Mouse (Mus musculus) kidney, embryonic 14.5 days (tissue): ENCODE measurements around the gene Kcnh1. TPM values are rescaled to one million over a fixed set of nuclear protein-coding genes. Genes with fewer than 3 reads are reported as not detected.

Experiments
- ATAC-seq: fragments of 200-750 bp; cut with Nextera tagmentation; 2 replicates; pipeline ENCODE4 v1.8.0; 2017; ENCODE audit warnings: moderate number of reproducible peaks, mild to moderate bottlenecking, moderate TSS enrichment, moderate library complexity; ENCODE audit not compliant: low FRiP score, low TSS enrichment
- H3K27ac ChIP-seq: fragments of 300-500 bp; sonication (generic); 2 replicates; pipeline ENCODE4 v1.5.1; 2014; ENCODE audit warnings: low read depth, mild to moderate bottlenecking, low read length, moderate library complexity, mixed read lengths
- H3K27me3 ChIP-seq: fragments of 300-500 bp; sonication (generic); 2 replicates; pipeline ENCODE4 v1.6.1; 2014; ENCODE audit warnings: mild to moderate bottlenecking, low read length; ENCODE audit not compliant: control insufficient read depth, insufficient read depth
- H3K36me3 ChIP-seq: fragments of 300-500 bp; sonication (generic); 2 replicates; pipeline ENCODE4 v1.6.1; 2014; ENCODE audit warnings: low read length, mixed read lengths; ENCODE audit not compliant: control insufficient read depth, insufficient read depth
- H3K4me1 ChIP-seq: fragments of 300-500 bp; sonication (generic); 2 replicates; pipeline ENCODE4 v1.6.1; 2014; ENCODE audit warnings: low read length, mixed read lengths; ENCODE audit not compliant: control insufficient read depth, insufficient read depth
- H3K4me2 ChIP-seq: fragments of 300-500 bp; sonication (generic); replicated peaks from 2 replicates; pipeline ENCODE4 v1.6.1; 2014; ENCODE audit warnings: low read depth, mild to moderate bottlenecking, low read length
- H3K4me3 ChIP-seq: fragments of 300-500 bp; sonication (generic); 2 replicates; pipeline ENCODE4 v1.5.1; 2014; ENCODE audit warnings: mild to moderate bottlenecking, low read length
- H3K9ac ChIP-seq: fragments of 300-500 bp; sonication (generic); 2 replicates; pipeline ENCODE4 v1.6.1; 2014; ENCODE audit warnings: low read depth, mild to moderate bottlenecking, low read length, moderate library complexity
- H3K9me3 ChIP-seq: fragments of 300-500 bp; sonication (generic); 2 replicates; pipeline ENCODE4 v1.6.1; 2016; ENCODE audit warnings: low read length; ENCODE audit not compliant: control insufficient read depth
- WGBS: fragments of 180-500 bp; shearing (Covaris S2); extraction: QIAGEN DNeasy Blood & Tissue Kit; methylation state at CpG from one replicate; pipeline ENCODE4 v1.1.7; 2014; 5-methylcytosine and 5-hydroxymethylcytosine counted together
- polyA plus RNA-seq: library from polyadenylated mRNA; unstranded; fragments of >200 nt; fragmentation: Nextera tagmentation; extraction: Ambion mirVana; gene quantifications from 2 replicates; pipeline ENCODE4 v1.2.1, GENCODE M21; 2014

Gene Kcnh1
- polyA plus RNA-seq, 1 experiment from 2014 or later, result 0.70 TPM

DNA sequence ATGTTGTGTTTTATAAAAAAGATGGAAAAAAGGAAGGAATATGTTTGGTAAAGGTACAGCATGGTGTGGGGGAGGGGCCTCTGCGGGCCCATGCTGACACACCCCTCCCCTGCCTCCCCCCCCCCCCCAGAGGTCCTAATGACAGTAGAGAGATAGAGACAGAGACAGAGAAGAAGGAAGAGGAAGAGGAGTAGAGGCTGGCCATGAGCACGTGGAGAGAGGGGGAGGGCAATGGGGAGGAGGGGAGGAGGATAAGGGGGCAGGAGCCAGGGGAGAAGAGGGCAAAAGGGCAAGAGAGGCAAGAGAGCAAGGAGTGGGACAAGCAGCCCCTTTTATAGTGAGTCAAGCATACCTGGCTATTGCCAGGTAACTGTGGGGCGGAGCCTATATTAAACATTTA lies 123.5 kb downstream of the Kcnh1 start:
- Histone ChIP-seq H3K9ac (no peak overlapping the region), H3K9me3 (no peaks in the 10 kb centered on the region), H3K27me3 (no peaks in the 10 kb centered on the region), H3K27ac (no peak overlapping the region), H3K4me2 (no peak overlapping the region), H3K4me3 (no peak overlapping the region), H3K36me3 (no peaks in the 10 kb centered on the region), H3K4me1 (0 out of 2 replicates have a peak, but pooled peaks cover 3% of the 10 kb centered on the region)
- 48% methylated on average over 3 of the region's 3 CpGs for WGBS
- ATAC-seq, result no peak

DNA sequence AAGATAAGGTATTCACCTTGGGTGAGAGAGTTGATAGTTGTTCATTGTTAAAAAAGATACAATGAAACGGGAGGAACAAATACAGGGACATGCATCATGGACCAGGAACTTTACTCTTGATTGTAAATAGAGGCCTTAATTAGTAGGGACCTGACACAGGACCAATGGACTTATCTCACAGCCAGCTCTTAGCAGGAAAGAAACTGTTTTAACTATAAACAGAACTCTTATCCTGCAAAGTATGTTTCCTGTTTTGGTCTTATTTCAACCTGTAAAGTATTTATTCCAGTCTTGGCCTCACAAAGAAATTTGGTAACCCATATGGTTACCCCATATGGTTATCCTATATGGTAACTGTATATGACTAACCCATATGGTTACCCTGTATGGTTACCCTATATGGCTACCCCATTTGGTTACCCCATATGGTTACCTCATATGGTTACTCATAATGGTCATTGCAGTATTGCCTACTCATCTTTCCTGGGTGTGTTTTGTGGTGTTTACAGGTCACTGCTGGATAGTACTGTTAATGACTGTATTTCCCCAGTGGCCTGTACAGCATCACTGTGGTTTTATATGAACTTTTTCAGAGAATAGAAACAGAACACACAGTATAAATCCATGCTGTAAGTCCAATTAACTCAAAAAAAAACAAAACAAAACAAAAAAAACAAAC lies 125.0 kb downstream of the Kcnh1 start:
- 70% methylated on average over 1 of the region's 1 CpGs for WGBS
- H3K4me2 ChIP-seq, result no peak overlapping the region
- H3K9ac ChIP-seq, result no peak overlapping the region
- H3K9me3 ChIP-seq, result no peaks in the 10 kb centered on the region
- no peaks in the 10 kb centered on the region for H3K27me3 ChIP-seq
- H3K36me3 ChIP-seq, result no peaks in the 10 kb centered on the region
- no peak overlapping the region for H3K4me3 ChIP-seq
- H3K27ac ChIP-seq, result no peak overlapping the region
- 0 out of 2 replicates have a peak, but pooled peaks cover 3% of the 10 kb centered on the region for H3K4me1 ChIP-seq
- ATAC-seq, result no peak

DNA sequence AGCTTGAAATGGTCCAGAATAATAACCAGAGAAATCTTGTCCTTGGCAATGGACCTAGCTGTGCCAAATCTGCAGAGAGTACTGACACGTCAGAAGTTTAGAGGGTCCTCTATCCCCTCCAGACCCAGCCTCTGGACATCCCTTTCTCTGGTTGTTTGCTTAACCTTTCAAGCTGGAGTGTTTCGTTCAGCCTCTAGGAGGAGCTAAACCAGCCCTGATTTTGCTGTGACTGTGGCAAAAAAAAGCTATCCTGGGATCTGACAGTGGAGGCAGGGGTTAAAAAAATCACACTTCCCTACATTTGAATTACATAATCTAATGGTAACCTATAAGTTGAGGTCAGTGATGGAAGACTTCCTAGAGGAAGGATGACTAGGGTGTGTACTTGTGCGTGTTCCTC lies 133.6 kb downstream of the Kcnh1 start:
- 67% methylated on average over 3 of the region's 3 CpGs for WGBS
- no peak overlapping the region for H3K4me2 ChIP-seq
- no peaks in the 10 kb centered on the region for H3K27me3 ChIP-seq
- H3K4me3 ChIP-seq, result no peak overlapping the region
- ATAC-seq, result no peak
- H3K36me3 ChIP-seq, result no peaks in the 10 kb centered on the region
- H3K27ac ChIP-seq, result no peak overlapping the region
- no peaks in the 10 kb centered on the region for H3K9me3 ChIP-seq
- no peaks in the 10 kb centered on the region for H3K4me1 ChIP-seq
- H3K9ac ChIP-seq, result no peak overlapping the region

DNA sequence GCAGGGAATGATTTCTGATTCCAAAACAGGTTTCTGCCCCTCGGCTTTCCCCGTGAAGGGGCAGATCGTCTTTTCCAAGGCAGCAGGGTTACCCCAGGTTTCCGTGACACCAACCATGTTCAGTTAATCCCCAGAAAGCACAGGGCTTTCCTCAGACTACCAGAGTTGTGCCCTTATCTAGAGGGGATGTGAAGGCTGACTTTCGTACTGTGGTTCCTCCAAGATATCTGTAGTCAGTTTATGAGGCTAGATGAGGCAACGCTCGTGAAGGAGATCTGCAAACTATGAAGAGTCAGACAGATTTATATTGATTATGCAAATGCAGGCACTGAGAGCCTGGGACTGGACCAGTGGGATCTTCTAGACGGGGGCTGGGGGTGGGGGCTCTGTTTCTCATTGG lies 136.5 kb downstream of the Kcnh1 start:
- no peak for ATAC-seq
- WGBS, result 90% methylated on average over 8 of the region's 8 CpGs
- Histone ChIP-seq H3K9me3 (peaks cover 2% of the 10 kb centered on the region; the same call in 1 of the 2 replicates), H3K4me3 (no peak overlapping the region), H3K9ac (no peak overlapping the region), H3K4me2 (no peak overlapping the region), H3K36me3 (no peaks in the 10 kb centered on the region), H3K27ac (no peak overlapping the region), H3K4me1 (no peaks in the 10 kb centered on the region), H3K27me3 (no peaks in the 10 kb centered on the region)

DNA sequence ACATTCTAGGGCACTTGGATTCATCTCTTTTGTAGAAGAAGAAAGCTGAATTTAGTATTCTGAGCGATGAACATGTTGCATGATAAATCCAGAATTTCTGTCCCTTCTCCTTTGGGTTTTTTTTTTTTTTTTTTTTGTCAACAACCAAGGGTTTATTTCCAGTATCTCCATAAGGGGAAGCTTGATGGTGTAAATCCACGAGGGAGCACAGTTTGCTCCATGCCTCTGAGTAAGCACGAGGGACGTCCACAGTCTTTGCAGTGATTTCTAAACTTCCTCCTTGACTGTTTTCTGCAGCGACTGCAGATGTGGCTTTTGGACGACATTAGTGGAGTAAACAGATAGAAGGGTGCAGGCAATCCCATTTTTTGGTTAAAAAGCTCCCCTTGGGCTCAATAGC lies 140.6 kb downstream of the Kcnh1 start:
- ATAC-seq, result no peak
- WGBS, result 87% methylated on average over 6 of the region's 6 CpGs
- H3K27me3 ChIP-seq, result no peaks in the 10 kb centered on the region
- H3K4me3 ChIP-seq, result no peak overlapping the region
- H3K4me1 ChIP-seq, result no peaks in the 10 kb centered on the region
- H3K27ac ChIP-seq, result no peak overlapping the region
- no peak overlapping the region for H3K4me2 ChIP-seq
- H3K36me3 ChIP-seq, result no peaks in the 10 kb centered on the region
- peaks cover 3% of the 10 kb centered on the region; the same call in 1 of the 2 replicates for H3K9me3 ChIP-seq
- H3K9ac ChIP-seq, result no peak overlapping the region

DNA sequence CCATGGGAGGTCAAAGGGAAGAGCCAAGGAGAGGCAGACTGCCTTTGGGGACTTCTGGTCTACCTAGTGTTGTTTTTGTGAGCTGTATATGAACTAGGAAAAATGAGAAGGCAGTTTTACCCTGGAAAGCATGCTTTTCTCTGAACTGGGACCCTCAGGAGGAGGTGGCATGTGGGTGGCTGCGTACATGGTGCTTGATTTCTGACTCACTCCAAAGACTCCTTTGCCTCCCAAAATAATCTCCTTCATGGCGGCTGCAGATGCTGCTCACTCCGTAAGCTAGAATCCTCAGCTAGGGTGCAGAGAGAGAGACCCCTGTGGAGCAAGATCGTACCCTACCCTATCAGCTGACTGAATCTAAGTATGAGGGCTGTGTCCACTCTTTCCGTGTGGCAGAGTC lies 145.5 kb downstream of the Kcnh1 start:
- H3K27ac ChIP-seq, result no peak overlapping the region
- H3K36me3 ChIP-seq, result no peaks in the 10 kb centered on the region
- ATAC-seq, result no peak
- H3K4me1 ChIP-seq, result no peaks in the 10 kb centered on the region
- peaks cover 8% of the 10 kb centered on the region for H3K9me3 ChIP-seq
- no peak overlapping the region for H3K9ac ChIP-seq
- H3K4me2 ChIP-seq, result no peak overlapping the region
- 91% methylated on average over 5 of the region's 5 CpGs for WGBS
- H3K27me3 ChIP-seq, result no peaks in the 10 kb centered on the region
- no peak overlapping the region for H3K4me3 ChIP-seq

DNA sequence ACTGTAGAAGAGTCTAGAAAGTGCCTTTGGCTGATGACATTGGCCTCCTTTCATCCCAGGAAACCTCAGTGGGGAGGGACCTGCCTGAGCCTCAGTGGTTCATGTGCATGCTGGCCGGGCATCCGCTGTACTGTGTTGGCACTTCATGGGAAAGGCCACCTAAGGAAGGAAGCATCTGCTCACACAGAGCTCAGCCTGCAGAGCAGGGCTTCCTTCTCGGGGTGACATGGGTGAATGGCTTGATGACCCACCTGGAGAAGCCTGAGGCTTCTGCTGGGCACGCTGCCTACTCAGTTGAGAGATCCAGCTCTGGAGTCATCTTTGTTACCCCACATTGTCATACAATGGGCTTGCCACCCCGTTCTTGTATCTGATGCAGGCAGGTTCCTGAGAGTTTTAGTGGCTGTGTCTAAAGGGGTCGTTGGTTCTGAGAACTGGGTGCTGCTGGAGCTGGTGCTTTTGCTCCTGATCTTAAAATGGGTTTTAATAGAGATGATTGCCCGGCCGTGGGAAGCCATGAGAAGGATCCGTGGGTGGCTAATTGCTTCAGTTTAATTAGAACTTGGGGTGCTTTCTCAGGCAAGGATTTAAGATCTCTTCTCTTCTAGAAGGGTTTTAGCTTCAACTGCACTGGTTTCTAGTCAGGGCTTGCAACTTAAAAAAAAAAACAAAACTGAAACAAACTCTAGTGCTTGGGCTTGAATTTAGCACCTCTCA lies 148.9 kb downstream of the Kcnh1 start:
- 67% methylated on average over 9 of the region's 9 CpGs for WGBS
- Histone ChIP-seq H3K36me3 (no peaks in the 10 kb centered on the region), H3K9ac (no peak overlapping the region), H3K4me2 (no peak overlapping the region), H3K27ac (no peak overlapping the region), H3K4me1 (no peaks in the 10 kb centered on the region), H3K9me3 (peaks cover 4% of the 10 kb centered on the region), H3K4me3 (no peak overlapping the region), H3K27me3 (no peaks in the 10 kb centered on the region)
- no peak for ATAC-seq

DNA sequence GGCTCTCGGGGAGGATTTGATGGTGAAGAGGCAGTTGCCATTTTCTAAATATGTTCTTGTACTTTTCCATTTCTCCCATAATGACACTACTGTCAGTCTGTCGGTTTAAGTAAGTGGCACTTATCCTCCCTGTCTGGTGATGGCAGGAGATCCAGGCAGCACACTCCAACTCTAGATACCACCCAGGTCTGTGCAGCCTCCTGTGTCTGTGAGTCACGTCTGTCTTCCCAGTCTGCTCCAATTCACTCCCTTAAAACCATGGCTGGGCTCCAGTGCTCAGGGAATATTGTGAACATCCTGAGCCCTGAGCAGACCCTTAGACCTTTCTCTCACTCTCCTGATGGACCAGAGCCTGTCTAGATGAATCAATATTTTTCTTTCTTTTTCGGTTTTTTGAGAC lies 151.2 kb downstream of the Kcnh1 start:
- H3K4me3 ChIP-seq, result no peak overlapping the region
- peaks cover 4% of the 10 kb centered on the region for H3K9me3 ChIP-seq
- H3K27me3 ChIP-seq, result no peaks in the 10 kb centered on the region
- H3K9ac ChIP-seq, result no peak overlapping the region
- no peak overlapping the region for H3K4me2 ChIP-seq
- 79% methylated on average over 4 of the region's 4 CpGs for WGBS
- H3K4me1 ChIP-seq, result no peaks in the 10 kb centered on the region
- ATAC-seq, result no peak
- no peak overlapping the region for H3K27ac ChIP-seq
- no peaks in the 10 kb centered on the region for H3K36me3 ChIP-seq

DNA sequence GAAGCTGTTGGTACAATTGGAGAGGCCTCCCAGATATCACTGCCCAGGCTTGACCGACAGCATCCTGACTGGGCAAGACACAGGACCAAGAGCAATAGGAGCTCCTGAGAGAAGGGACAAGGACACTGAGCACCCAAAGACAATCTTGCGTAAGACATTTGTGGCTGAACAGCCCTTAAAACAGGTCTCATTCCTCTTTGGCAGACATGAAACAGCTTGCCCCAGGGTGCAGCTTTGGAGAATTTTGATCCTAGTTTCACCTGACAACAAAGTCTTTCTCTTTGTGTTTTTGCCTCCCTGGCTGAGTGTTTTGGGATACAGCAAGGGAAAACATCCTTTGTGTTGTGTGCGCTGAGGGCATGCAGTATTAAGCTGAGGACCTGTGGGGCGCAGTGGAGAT lies 153.4 kb downstream of the Kcnh1 start:
- no peaks in the 10 kb centered on the region for H3K4me1 ChIP-seq
- H3K4me2 ChIP-seq, result no peak overlapping the region
- no peak overlapping the region for H3K4me3 ChIP-seq
- WGBS, result 95% methylated on average over 4 of the region's 4 CpGs
- no peaks in the 10 kb centered on the region for H3K27me3 ChIP-seq
- no peak for ATAC-seq
- no peaks in the 10 kb centered on the region for H3K9me3 ChIP-seq
- H3K36me3 ChIP-seq, result no peaks in the 10 kb centered on the region
- H3K27ac ChIP-seq, result no peak overlapping the region
- H3K9ac ChIP-seq, result no peak overlapping the region
